Mouse (Mus musculus): ENCODE measurements around the gene Gpc6. TPM values are rescaled to one million over a fixed set of nuclear protein-coding genes. Genes with fewer than 3 reads are reported as not detected.

Gene Gpc6
- total and polyA plus RNA-seq, 3 experiments, result 5.1 to 12.2 (median 9.5) TPM

DNA sequence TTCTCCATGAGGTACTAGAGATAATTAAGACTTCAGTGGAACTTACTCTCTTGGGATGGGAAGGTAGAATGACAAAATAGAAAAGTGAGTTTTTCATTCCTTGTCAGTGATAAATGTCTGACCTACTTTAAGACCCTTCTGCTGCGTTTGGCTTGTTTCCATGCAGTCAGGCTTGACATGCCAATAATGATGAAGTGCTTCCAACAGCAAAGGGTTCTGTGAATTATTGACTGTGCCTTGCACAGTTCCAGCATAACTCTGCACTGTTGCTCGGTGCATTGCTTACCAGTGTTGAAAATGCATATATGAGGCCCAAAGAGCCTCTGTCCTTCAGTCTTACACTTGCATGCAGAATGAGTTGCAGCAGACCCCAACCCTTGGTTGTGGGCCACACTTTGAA lies 548.3 kb downstream of the Gpc6 start:
- DNase-seq, result no peak

DNA sequence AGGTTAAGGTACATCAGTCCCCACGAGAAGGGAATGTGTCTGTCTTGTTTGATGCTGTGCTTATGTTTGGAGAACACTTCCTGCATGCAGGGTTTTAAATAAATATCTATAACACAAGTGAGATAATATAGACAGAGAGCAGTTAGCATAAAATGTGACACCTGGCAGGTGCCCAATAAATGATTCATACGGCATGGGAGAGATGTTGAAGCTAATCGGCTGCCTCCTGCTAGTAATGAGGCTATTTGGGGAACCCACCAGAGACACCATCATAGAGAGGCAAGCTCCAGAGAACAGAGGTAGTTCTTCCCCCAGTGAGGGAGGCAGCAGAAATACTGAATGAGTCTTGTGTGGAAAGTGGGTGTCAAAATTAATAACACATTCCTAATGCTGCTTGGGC lies 553.8 kb downstream of the Gpc6 start:
- DNase-seq, result no peak

DNA sequence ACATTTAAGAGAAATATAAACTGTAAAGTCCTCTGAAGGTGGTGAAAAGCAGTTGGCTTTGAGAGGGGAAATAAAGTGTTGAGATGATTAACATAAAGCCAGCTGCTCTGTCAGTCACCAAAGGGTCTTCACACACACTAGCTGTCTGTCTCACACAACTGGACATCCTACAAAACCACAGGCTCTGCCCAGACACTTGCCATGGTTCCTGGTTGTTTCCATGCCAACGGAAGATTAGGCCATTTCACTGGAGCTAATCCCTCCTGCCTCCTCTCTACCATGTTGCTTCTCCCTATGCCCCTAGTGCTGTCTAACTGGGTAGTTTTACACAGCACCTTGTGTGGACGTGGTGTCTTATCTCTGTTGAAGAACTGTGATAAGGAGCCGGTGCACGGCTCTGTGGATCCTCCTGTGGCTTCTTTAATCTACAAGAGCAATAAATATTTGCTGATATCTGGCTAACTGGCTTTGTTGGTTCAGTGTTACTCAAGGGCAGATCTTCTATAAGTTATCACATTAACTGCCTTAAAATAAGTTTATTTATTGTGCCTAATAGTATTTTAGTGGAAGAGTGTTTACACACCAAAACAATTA lies 562.1 kb downstream of the Gpc6 start:
- DNase-seq, result no peak

DNA sequence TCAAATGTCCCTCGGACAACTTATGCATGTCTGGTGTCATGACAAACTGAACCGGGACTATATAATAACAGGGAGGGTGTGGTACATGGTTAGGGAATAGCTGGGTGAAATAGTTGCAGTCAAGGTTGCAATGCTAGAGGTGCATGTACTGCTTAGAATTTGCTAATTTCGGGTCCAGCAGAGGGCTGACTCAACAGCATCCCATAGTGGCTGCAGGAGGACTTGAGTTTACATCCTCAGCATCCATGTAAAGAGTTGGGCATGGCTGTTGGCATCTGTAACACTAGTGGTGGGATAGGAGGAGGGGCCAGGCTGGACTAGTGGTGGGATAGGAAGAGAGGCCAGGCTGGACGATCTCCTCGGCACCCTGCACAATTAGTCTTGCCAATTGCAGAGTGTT lies 565.4 kb downstream of the Gpc6 start:
- no peak for DNase-seq

DNA sequence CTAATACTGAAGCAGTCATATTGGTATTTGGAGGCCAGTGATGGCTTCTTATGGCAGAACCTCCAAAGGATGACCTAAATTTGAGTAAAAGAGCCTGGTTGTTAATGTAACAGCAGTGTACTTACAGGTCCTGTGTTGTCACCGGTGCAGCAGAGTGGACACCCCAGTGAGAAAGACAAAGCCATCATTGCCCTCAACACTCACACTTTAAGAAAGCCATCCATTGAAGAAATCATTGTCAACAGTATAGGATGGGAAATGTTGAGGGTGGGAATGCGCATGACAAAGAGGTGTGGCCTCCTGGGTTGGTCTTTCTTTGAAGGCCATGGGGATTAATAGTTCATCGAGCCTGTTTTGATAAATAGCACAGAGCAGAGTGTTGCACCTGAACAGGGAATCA lies 570.0 kb downstream of the Gpc6 start:
- DNase-seq, result no peak

DNA sequence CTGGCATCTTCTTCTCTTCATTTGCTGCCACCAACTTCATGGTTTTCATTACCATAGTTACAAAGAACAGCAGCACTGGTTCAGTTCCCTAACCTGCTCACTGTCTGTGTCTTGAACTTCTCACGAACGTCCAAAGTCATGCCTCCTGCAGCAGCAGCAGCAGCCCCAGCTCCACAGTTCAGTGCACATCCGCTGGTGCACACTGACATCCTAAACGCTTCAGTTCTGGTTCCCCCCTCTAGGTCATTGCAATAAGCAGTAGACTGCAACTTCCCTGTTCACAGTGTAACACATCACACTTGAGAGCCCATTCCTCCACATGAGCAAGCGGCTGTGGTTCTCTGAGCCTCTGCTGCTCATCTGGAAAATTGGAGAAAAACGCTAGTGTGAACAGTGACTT lies 573.7 kb downstream of the Gpc6 start:
- no peak for DNase-seq

DNA sequence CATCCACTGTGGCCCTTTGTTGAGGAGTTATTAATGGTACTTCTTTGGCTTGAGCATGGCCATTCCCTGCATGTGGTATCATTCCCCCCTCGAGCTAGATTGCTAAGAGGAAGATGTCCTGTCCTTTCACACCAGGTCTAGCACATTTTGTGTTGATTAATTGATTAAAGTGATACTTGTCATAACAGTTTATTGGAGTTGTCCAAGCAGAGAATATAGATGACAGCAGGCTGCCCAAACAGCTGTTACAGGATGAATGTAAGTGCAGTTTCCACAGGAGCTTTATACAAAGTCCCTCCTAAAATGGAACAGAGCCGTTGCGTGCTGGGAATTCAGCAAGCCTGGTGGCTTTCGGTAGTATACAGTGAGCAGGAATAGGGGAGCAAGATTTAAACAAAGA lies 574.2 kb downstream of the Gpc6 start:
- no peak for DNase-seq

DNA sequence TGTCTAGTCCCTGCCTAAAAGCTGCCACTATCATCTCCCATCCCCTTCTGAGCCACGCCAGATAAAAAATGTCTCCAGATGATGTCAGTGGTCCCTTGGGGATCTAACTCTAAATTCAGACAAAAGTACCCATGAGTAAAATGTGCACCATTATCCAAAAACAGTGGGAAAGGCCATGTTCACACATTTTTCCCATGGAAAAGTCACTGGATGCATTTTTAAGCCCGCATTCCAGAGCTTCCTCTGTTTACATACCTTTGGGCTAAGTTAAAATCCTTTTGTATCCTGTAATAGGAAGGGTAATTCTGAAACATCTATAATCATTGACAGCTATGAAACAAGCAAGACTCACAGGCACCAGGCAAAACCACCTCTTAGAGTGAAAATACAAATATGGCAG lies 589.7 kb downstream of the Gpc6 start:
- no peak for DNase-seq

DNA sequence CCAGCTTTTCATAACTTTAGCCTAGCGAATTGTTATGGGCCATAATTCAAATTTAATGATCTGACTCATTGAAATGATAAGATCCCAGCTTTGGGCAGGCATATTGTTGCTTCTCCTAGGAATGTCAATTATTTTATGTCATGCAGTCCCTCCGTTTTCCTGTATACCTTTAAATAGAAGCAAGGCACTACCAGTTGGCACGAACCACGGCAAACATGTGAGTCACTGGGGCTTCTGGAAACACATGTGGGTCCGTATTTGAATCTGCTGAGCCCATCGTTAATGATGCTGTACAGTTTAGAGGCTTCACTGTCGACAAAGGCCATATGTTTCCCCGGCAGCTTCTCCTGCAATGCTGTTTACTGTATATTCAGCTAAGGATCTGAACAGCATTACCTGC lies 594.5 kb downstream of the Gpc6 start:
- peak; percentile 39 for DNase-seq

DNA sequence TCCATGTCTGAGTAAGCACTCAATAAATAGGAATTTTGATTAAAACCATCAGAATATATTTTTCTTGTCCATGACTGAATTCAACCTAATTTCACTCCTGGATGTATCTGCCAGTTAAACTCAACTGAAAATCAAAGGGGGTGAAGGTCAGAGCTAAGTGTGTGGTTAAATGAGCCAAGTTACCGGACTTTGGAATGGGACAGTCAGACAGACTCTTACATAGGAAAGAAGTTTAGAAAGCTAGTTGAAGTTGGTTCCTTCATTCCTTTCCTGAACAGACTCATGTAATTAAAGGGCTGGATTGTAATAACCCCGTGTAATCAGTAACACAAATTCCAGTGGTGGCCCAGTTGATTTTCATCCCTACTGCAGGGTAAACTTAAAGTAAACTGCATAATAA lies 595.6 kb downstream of the Gpc6 start:
- DNase-seq, result peak; percentile 6

DNA sequence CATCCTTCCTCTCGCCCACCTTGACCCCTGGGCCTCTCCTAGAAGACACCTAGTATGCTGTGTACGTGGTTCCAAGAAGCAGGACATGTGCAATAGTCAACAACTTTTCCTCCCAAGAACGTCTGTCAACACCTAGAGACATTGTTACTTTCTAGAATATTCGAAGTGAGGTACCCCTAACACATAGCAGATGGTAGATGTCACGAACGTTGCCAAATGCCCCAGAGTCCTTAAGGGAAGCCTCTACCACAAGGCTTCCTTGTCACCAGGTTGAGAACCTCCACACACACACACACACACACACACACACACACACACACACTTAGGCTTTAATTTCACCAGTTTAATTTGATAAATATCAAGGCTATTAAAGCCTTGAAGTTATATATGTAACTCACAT lies 600.0 kb downstream of the Gpc6 start:
- DNase-seq, result no peak

DNA sequence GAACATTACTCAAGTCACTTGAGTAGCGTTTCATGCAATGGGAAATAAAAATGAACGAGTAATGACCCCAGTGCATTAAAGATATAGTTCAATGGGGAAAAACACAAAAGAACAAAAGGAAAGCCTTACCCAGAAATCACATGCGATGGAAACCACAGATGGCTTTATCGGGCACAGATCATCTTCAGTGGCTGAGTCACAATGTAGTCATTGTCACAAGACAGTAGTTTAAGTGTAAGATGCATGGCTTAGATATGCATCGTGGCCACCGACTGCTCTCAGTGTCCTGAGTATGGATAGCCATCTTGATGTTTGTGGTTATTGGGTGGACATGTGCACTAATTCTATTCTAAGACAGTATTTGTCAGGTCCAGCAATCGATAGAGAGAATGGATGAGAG lies 601.9 kb downstream of the Gpc6 start:
- DNase-seq, result no peak

DNA sequence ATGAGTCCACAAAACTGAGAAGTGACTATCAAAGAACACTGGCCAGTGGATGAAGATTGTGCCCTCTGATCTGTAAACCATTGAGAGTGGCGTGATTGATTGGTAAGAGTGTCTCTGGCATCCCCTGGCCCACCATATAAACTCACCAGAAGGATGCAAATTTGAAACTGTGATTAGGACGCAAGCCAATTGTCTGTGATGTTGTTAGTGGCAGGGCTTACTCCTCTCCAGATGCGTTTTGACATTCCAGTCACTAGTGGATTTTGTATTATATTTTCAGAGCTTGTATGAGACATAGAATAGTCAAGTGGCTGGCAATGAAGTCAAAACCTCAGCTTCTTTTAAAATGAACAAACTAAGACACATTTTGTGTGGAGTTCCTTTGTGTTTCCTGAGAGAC lies 604.3 kb downstream of the Gpc6 start:
- DNase-seq, result no peak

DNA sequence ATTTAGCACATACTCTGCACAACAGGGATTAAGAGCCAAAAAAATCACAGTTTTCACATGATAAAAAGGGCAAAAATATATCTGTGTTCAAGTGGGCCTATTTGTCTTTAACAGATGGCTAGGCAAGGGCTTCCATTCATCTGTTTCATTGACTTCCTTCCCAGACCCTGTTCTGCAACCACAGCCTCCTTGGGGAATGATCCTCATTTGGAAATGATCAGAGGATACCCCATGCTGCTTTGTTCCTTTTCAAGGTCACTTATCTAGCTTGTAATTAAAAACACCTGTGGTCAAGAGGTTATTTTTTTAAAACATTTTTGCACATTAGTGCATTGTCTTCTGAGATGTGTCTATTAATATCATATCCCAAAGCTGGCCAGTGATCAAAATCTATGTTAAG lies 627.7 kb downstream of the Gpc6 start:
- no peak for DNase-seq

DNA sequence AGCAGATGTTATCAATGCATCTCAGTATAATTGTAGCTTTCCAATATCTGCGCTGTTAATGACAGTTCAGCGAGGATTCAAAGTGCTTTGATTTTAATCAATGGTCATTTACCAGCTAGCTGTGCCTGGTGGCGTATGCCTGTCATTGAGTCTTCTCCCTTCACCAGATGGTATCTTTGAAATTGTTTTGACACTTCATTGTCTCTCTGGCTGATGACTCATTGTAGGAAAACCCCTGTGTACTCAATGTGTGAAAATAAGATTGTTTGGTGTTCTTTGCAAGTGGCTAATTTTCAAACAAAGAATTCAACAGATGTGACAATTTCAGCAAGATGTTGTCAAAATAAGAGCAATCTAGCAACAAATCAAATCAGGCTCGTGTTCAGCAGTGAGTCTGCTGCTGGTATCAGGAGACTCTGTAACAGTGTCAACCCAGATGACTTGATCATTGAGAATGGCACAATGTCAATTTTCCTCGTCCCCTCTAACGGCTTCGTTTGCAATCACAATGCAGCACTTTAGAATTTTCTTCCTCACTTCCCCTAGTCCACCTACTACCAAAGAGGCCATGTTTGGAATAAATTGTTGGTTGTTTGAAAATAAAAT lies 631.7 kb downstream of the Gpc6 start:
- DNase-seq, result no peak

DNA sequence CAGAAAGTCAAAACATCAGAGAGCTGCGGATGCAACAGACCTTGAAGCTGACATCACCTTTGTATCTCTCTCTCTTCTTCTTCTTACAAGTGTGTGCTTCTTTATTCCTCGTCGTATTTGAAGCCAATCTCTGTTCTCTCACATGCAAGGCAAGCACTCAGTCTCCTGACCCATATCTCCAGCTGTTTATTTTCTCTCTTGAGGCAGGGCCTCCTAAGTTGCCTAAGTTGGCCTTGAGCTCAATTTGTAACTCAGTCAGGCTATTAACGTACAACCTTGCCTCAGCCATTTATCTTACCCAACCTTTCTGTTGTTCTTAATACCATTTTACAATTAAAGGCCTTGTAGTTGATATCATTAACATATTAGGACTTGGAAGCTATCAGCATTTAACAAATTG lies 637.0 kb downstream of the Gpc6 start:
- peak; percentile 30 for DNase-seq

DNA sequence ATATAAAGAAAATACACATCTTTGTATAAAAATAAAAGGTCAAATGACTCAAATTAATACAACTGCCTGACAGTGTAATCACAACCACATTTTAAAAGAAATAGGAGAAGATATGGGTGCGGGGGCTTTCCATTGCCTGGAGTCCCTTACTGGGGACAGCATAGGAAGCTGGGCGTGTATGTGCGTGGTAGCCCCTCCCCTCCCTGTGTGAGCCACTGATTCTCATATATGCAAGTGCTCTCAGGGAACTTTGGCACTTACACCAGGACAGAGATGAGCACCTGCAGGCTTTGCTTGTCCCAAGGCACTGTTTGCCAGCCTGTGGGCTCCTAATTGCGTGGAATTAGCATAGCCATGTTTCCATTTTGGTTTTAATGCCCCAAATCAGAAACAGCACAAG lies 644.2 kb downstream of the Gpc6 start:
- DNase-seq, result no peak

DNA sequence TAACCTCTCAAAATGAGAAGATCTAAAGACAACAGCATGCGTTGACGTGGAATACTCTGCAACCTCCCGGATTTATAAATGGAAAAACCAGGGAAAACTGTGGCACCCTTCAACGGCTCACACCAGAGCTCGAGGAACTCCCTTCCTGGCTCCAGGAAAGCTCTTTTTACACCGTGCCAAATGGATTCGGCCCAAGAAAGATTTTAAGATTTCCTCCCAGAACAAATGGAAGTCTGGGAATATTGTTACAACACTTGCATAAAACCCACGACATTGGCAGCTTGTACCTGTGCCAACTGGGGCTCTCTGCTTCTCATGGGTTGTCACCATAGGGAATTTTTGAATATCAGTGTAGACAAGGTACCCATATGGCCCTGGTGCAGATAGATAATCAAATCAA lies 647.1 kb downstream of the Gpc6 start:
- DNase-seq, result no peak

DNA sequence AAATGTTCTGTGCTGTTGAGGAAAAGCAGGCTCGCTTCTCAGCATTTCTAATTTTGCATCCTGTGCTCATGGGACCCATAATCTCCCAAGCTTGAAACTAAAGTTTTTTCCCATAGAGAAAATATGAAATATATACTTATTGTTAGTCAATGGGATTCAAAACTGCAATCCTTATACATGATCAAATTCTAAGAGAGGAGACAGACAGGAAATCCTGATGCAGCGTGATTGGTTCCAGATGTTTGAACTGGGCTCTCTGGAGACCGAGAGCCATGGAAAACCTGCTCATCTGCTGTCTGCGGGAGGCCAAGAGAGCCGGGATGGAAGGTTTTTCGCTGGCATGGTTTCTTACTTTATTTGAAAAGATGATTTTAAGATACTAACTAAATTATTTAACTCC lies 649.1 kb downstream of the Gpc6 start:
- no peak for DNase-seq

DNA sequence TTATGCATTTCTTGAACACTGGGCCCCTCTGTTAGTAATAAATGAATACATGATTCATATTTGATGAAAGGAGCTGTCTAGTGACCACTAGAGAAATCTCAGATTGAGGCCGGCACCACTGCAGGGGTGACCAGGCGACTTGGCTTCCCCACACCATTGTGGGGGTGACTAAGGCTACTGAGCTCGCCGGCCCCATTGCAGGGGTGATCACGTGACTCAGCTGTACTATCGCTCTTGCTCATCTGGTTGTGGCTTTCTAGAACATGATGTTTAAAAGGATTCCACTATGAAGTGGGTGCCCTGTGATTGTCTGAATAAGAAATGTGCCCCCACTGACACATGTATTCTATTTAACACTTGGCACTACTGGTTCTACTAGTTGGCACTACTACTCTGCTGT lies 656.6 kb downstream of the Gpc6 start:
- DNase-seq, result no peak

DNA sequence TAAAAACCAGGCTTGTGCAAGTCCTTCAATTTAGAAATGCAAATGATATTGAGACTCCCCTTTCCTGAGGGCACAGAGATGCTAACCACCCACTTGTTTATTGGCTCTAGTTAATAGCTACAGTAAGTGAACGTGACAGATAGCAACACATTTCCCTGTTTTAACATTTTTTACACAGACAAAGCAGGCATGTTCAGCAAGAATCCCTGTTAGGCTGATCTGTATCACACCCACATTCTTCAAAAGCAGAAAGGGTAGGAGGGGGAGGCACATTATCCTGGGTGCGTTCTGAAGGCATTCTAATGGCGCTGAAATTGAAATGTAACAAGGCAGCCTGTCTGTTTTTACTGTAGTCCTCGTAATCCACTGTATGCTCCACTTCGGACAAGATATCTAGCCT lies 674.6 kb downstream of the Gpc6 start:
- no peak for DNase-seq

DNA sequence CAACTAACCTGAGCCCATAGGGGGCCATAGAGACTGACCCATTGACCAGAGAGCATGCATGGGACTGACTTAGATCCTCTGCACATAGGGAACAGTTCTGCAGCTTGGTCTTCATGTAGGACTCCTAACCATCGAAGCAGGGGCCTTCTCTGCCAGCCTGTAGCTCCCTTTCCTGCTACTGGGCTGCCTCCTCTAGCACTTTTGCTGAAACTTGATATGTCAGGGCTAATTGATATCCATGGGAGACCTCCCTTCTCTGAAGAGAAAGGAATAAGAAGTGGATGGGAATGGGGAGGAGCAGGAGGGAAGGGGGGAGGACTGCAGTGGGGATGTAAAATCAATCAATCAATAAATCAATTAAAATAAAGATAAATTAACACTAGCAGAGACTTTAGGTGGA lies 678.7 kb downstream of the Gpc6 start:
- DNase-seq, result no peak

DNA sequence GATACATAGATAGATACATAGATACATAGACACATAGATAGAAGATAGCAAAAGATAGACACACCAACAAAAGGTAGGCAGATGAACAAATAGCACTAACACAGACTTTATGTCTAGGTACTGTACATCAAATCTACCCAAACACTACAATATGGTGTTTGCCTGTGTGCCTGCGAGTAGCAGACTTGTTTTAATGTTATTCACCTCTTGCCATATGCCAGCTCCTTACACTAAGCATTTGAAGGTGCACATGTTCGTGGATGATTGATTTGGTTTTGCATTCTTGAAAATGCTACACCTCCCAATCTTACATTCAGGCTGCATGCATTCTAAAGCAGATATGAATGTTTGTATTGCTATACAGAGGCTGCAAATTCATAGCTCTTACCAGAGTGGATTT lies 680.6 kb downstream of the Gpc6 start:
- no peak for DNase-seq

DNA sequence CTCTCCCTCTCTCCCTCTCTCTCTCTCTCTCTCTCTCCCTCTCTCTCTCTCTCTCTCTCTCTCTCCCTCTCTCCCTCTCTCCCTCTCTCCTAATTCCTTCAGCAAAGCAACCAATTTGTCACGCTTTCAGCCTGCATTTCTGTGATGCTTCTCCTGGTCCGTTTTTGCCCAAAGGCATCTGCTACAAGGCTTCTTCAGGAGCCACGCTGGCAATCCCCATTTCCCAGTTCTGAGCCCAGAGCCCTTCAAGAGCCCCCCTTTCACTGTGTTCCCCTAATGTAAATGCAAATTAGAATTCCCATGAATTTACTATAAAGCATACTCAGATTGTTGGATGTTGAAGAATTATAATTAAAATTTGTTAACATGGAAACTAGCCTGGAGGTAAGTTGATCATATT lies 686.0 kb downstream of the Gpc6 start:
- DNase-seq, result no peak

Measured in adrenal gland, adult 2 months (tissue).